Mouse (Mus musculus) midbrain, embryonic 13.5 days (tissue): Measurements from ENCODE around the gene Faf1. TPM values are rescaled to one million over a fixed set of nuclear protein-coding genes. Genes with fewer than 3 reads are reported as not detected.

Experiments
- ATAC-seq: fragments of 200-750 bp; cut with Nextera tagmentation; 2 replicates; pipeline ENCODE4 v1.8.0; 2017; ENCODE audit warnings: mild to moderate bottlenecking, moderate TSS enrichment, moderate library complexity
- H3K27ac ChIP-seq: fragments of 300-500 bp; sonication (generic); 2 replicates; pipeline ENCODE4 v1.5.1; 2015; ENCODE audit warnings: inconsistent platforms, mild to moderate bottlenecking, moderate library complexity
- H3K27me3 ChIP-seq: fragments of 300-500 bp; sonication (generic); 2 replicates; pipeline ENCODE4 v1.6.1; 2015; ENCODE audit warnings: mild to moderate bottlenecking, inconsistent platforms
- H3K36me3 ChIP-seq: fragments of 300-500 bp; sonication (generic); 2 replicates; pipeline ENCODE4 v1.6.1; 2015; ENCODE audit warnings: mild to moderate bottlenecking, inconsistent platforms
- H3K4me1 ChIP-seq: fragments of 300-500 bp; sonication (generic); replicated peaks from 2 replicates; pipeline ENCODE4 v1.6.1; 2015; ENCODE audit warnings: inconsistent platforms
- H3K4me2 ChIP-seq: fragments of 300-500 bp; sonication (generic); replicated peaks from 2 replicates; pipeline ENCODE4 v1.6.1; 2015; ENCODE audit warnings: moderate library complexity, mild to moderate bottlenecking, inconsistent platforms
- H3K4me3 ChIP-seq: fragments of 300-500 bp; sonication (generic); replicated peaks from 2 replicates; pipeline ENCODE4 v1.5.1; 2015; ENCODE audit warnings: mild to moderate bottlenecking, inconsistent platforms
- H3K9ac ChIP-seq: fragments of 300-500 bp; sonication (generic); replicated peaks from 2 replicates; pipeline ENCODE4 v1.6.1; 2015; ENCODE audit warnings: mild to moderate bottlenecking, inconsistent platforms
- H3K9me3 ChIP-seq: fragments of 300-500 bp; sonication (generic); 2 replicates; pipeline ENCODE4 v1.6.1; 2016; ENCODE audit warnings: mild to moderate bottlenecking, inconsistent platforms
- WGBS: fragments of 180-500 bp; shearing (Covaris S2); methylation state at CpG from one replicate; pipeline ENCODE4 v1.1.7; 2015; 5-methylcytosine and 5-hydroxymethylcytosine counted together
- polyA plus RNA-seq: library from polyadenylated mRNA; unstranded; fragments of >200 nt; fragmentation: Nextera tagmentation; extraction: Ambion mirVana; gene quantifications from 2 replicates; pipeline ENCODE4 v1.2.1, GENCODE M21; 2015

Gene Faf1
- polyA plus RNA-seq, 1 experiment from 2014 or later = 32.9 TPM

GRCm38 (mm10) chr4:109977148-109978067 lies 301.0 kb downstream of the Faf1 start, which contains the start of gene Dmrta2:
TSS of gene Dmrta2 (plus strand) at chr4:109978053.
- WGBS = under 1% methylated on average over 64 of the region's 64 CpGs
- H3K9ac ChIP-seq = peak within 1 kb of the TSS; percentile 68
- H3K27me3 ChIP-seq = peaks cover 99% of the 10 kb centered on the region
- ATAC-seq = peak; percentile 93
- H3K4me3 ChIP-seq = peak within 1 kb of the TSS; percentile 45
- peak within 1 kb of the TSS; percentile 61 for H3K4me2 ChIP-seq
- H3K27ac ChIP-seq = peak within 1 kb of the TSS; percentile 68
- H3K4me1 ChIP-seq = peaks cover 45% of the 10 kb centered on the region
- no peaks in the 10 kb centered on the region for H3K9me3 ChIP-seq
- no peaks in the 10 kb centered on the region for H3K36me3 ChIP-seq

GRCm38 (mm10) chr4:109978068-109978857 lies 301.9 kb downstream of the Faf1 start:
- Histone ChIP-seq H3K27me3 (peaks cover 99% of the 10 kb centered on the region), H3K9me3 (no peaks in the 10 kb centered on the region), H3K4me3 (peak overlapping the region; percentile 45), H3K9ac (peak overlapping the region; percentile 68), H3K4me1 (peaks cover 49% of the 10 kb centered on the region), H3K36me3 (no peaks in the 10 kb centered on the region), H3K27ac (peak overlapping the region; percentile 68), H3K4me2 (peak overlapping the region; percentile 61)
- 0% methylated on average over 56 of the region's 56 CpGs for WGBS
- no peak; the same call in 1 of the 2 replicates for ATAC-seq

- Histone ChIP-seq H3K36me3 (no peaks in the 10 kb centered on the region), H3K4me1 (peaks cover 52% of the 10 kb centered on the region), H3K9ac (no peak overlapping the region; the same call in 1 of the 2 replicates), H3K27me3 (peaks cover 99% of the 10 kb centered on the region), H3K9me3 (no peaks in the 10 kb centered on the region), H3K4me3 (peak overlapping the region; percentile 45), H3K4me2 (peak overlapping the region; percentile 61), H3K27ac (peak overlapping the region; percentile 68; the same call in 1 of the 2 replicates)
- WGBS = 4% methylated on average over 9 of the region's 9 CpGs
- no peak for ATAC-seq
These were observed 302.5 kb downstream of the Faf1 start for GRCm38 (mm10) chr4:109978858-109979340.

GRCm38 (mm10) chr4:109979461-109980320 lies 303.3 kb downstream of the Faf1 start:
- Histone ChIP-seq H3K27ac (peak overlapping the region; percentile 47; the same call in 1 of the 2 replicates), H3K4me2 (peak overlapping the region; percentile 61), H3K9ac (peak overlapping the region; percentile 62), H3K4me3 (peak overlapping the region; percentile 45), H3K36me3 (no peaks in the 10 kb centered on the region), H3K4me1 (peaks cover 47% of the 10 kb centered on the region), H3K9me3 (no peaks in the 10 kb centered on the region), H3K27me3 (peaks cover 99% of the 10 kb centered on the region)
- ATAC-seq = no peak
- under 1% methylated on average over 66 of the region's 66 CpGs for WGBS

- Histone ChIP-seq H3K9me3 (no peaks in the 10 kb centered on the region), H3K36me3 (no peaks in the 10 kb centered on the region), H3K9ac (peak overlapping the region; percentile 62), H3K4me1 (peaks cover 40% of the 10 kb centered on the region), H3K4me2 (peak overlapping the region; percentile 61), H3K27me3 (peaks cover 99% of the 10 kb centered on the region), H3K4me3 (peak overlapping the region; percentile 45), H3K27ac (peak overlapping the region; percentile 72)
- ATAC-seq = no peak
- WGBS = 2% methylated on average over 28 of the region's 29 CpGs
These were observed 304.1 kb downstream of the Faf1 start for GRCm38 (mm10) chr4:109980321-109981082.

- no peaks in the 10 kb centered on the region for H3K9me3 ChIP-seq
- H3K27me3 ChIP-seq = peaks cover 99% of the 10 kb centered on the region
- no peaks in the 10 kb centered on the region for H3K36me3 ChIP-seq
- no peak for ATAC-seq
- peak overlapping the region; percentile 66 for H3K9ac ChIP-seq
- H3K27ac ChIP-seq = peak overlapping the region; percentile 72
- H3K4me3 ChIP-seq = peak overlapping the region; percentile 45
- H3K4me1 ChIP-seq = peaks cover 40% of the 10 kb centered on the region
- 1% methylated on average over 37 of the region's 37 CpGs for WGBS
- peak overlapping the region; percentile 61 for H3K4me2 ChIP-seq
These were observed 304.9 kb downstream of the Faf1 start for GRCm38 (mm10) chr4:109981083-109981870.

GRCm38 (mm10) chr4:109981871-109982680 lies 305.7 kb downstream of the Faf1 start:
- H3K27me3 ChIP-seq = peaks cover 99% of the 10 kb centered on the region
- peak overlapping the region; percentile 66 for H3K9ac ChIP-seq
- no peak for ATAC-seq
- H3K4me1 ChIP-seq = peaks cover 40% of the 10 kb centered on the region
- H3K9me3 ChIP-seq = no peaks in the 10 kb centered on the region
- peak overlapping the region; percentile 45 for H3K4me3 ChIP-seq
- H3K36me3 ChIP-seq = no peaks in the 10 kb centered on the region
- H3K4me2 ChIP-seq = peak overlapping the region; percentile 61
- peak overlapping the region; percentile 72 for H3K27ac ChIP-seq
- under 1% methylated on average over 88 of the region's 99 CpGs for WGBS

GRCm38 (mm10) chr4:109982681-109983265 lies 306.4 kb downstream of the Faf1 start:
- Histone ChIP-seq H3K4me3 (peak overlapping the region; percentile 45), H3K9me3 (no peaks in the 10 kb centered on the region), H3K36me3 (no peaks in the 10 kb centered on the region), H3K27me3 (peaks cover 99% of the 10 kb centered on the region), H3K9ac (peak overlapping the region; percentile 66), H3K4me2 (peak overlapping the region; percentile 61), H3K4me1 (peaks cover 34% of the 10 kb centered on the region), H3K27ac (peak overlapping the region; percentile 72)
- ATAC-seq = no peak
- 2% methylated on average over 24 of the region's 30 CpGs for WGBS

GRCm38 (mm10) chr4:109983281-109984001 lies 307.1 kb downstream of the Faf1 start:
- Histone ChIP-seq H3K27me3 (peaks cover 99% of the 10 kb centered on the region), H3K4me3 (peak overlapping the region; percentile 26)
- WGBS = under 1% methylated on average over 49 of the region's 49 CpGs

More at GRCm38 (mm10) chr4:109983281-109984001, 307.1 kb downstream of the Faf1 start:
- H3K27ac ChIP-seq = peak overlapping the region; percentile 74
- peaks cover 27% of the 10 kb centered on the region for H3K4me1 ChIP-seq
- no peaks in the 10 kb centered on the region for H3K9me3 ChIP-seq
- peak overlapping the region; percentile 59 for H3K9ac ChIP-seq
- peak overlapping the region; percentile 40 for H3K4me2 ChIP-seq
- no peaks in the 10 kb centered on the region for H3K36me3 ChIP-seq
- no peak for ATAC-seq
